Mouse (Mus musculus): Measurements from ENCODE around the gene Olfr247.
"Not testable (repeated sequence)": the region's sequence is repeated elsewhere in the genome, so short reads cannot be mapped to it uniquely, and the experiment has no call there.

DNA sequence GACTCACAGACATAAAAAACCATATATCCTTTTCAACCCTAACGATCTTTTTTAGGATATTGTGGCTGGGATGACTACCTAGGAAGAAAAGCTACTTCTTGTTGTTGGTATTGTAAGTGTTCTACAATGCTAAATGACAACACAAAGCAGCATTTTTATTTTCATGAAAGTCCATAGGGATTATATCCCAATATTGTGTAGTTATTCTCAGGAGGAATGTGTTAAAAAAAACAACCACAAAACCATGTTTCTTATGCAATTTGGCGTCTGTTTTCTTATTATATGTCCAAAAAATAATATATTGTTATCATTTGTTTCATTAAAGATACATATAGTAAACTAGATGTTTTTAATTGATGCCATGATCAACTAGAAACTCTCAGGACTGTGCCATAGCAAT lies 8.8 kb downstream of the Olfr247 start, which contains the start of gene Olfr819:
- not testable (repeated sequence) for TF ChIP-seq POLR2A (IDR thresholded peaks at IDR 0.05; ENCODE audit: insufficient read depth, low read length); CTCF (IDR thresholded peaks at IDR 0.05; ENCODE audit: low read depth, low read length)
